Mouse (Mus musculus) heart, postnatal 0 days (tissue): ENCODE data around the gene Nol8.

Experiments used
- CTCF ChIP-seq: IDR thresholded peaks from 2 replicates; pipeline ENCODE4 v1.5.1; 2016; ENCODE audit warnings: antibody characterized with exemption, control low read depth, low read depth
- EP300 ChIP-seq: IDR thresholded peaks from 2 replicates; pipeline ENCODE4 v1.6.1; 2016; ENCODE audit warnings: antibody characterized with exemption, low read depth

DNA sequence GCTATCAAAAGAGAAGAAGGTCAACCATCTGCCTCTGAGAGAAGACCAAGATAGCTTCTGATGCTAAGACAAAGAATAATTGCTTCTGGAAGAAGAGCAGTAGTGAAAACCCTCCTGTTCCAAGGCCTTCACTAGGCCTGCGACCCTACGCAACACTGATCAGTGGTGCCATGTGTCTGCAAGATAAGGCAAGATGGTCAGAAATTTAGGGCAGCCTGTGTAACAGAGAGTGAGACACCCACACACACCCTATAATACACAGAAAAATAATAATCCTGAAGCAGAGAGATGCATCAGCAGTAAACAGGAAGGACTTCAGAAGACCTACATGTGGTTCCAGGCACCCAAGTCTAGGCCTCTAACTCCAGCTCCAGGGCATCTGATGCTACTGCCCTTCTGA is 12.9 kb upstream of the Nol8 start:
- TF ChIP-seq CTCF (no peak), EP300 (no peak)
